Mouse (Mus musculus) v-Abl transformed pro-B cells (cell line): ENCODE data around the gene Ercc5.

ENCODE experiments used
- in situ Hi-C, 2 experiments: fragments of 400-800 bp; cut with MboI; formaldehyde crosslinking; loops; one replicate each; pipeline ENCODE4 v1.15.1; 2025; ENCODE audit not compliant: unreplicated experiment in 2 of 2

The Ercc5 gene

GRCm38 (mm10) chr1:44147563-44148381 is at the start of gene Ercc5:
Gene Ercc5, plus strand, starts transcription at chr1:44147744.
- in situ Hi-C loops = no loop called here

- in situ Hi-C loops = no loop called here
Measured at GRCm38 (mm10) chr1:44101448-44102225, 45.9 kb upstream of the Ercc5 start.

- in situ Hi-C loops = no loop called here
Measured at GRCm38 (mm10) chr1:44102259-44102717, 45.3 kb upstream of the Ercc5 start, which contains the start of gene Tex30. Gene Tex30, minus strand, starts transcription at chr1:44102441.

GRCm38 (mm10) chr1:44102939-44103338 is 44.6 kb upstream of the Ercc5 start:
- in situ Hi-C loops = no loop called here

GRCm38 (mm10) chr1:44117571-44117970 is 30.0 kb upstream of the Ercc5 start:
- in situ Hi-C loops = loop anchor here in 1 of 2 experiments (5.0 kb wide), 1 partner anchor 40 kb away; no protein-coding TSS in a partner anchor

GRCm38 (mm10) chr1:44118239-44119054 is 29.1 kb upstream of the Ercc5 start, which contains the start of the genes Kdelc1 and Bivm:
Gene Kdelc1, minus strand, starts transcription at chr1:44118808.
Gene Bivm, plus strand, starts transcription at chr1:44118957.
- in situ Hi-C loops = loop anchor here in 1 of 2 experiments (5.0 kb wide), 1 partner anchor 39 kb away; no protein-coding TSS in a partner anchor

GRCm38 (mm10) chr1:44119201-44120073 is 28.1 kb upstream of the Ercc5 start:
- in situ Hi-C loops = loop anchor here in 1 of 2 experiments (5.0 kb wide), 1 partner anchor 38 kb away; no protein-coding TSS in a partner anchor

GRCm38 (mm10) chr1:44120074-44120406 is 27.5 kb upstream of the Ercc5 start:
- in situ Hi-C loops = no loop called here

- in situ Hi-C loops = no loop called here
Measured at GRCm38 (mm10) chr1:44122256-44122655, 25.3 kb upstream of the Ercc5 start.

- in situ Hi-C loops = no loop called here
Measured at GRCm38 (mm10) chr1:44125590-44125989, 22.0 kb upstream of the Ercc5 start.

- in situ Hi-C loops = no loop called here
Measured at GRCm38 (mm10) chr1:44129929-44130581, 17.5 kb upstream of the Ercc5 start.

- in situ Hi-C loops = no loop called here
Measured at GRCm38 (mm10) chr1:44140232-44140631, 7.3 kb upstream of the Ercc5 start.

GRCm38 (mm10) chr1:44142747-44143146 is 4.8 kb upstream of the Ercc5 start:
- in situ Hi-C loops = no loop called here

- in situ Hi-C loops = no loop called here
Measured at GRCm38 (mm10) chr1:44148706-44149105, 1.2 kb downstream of the Ercc5 start.

GRCm38 (mm10) chr1:44155287-44155686 is 7.7 kb downstream of the Ercc5 start:
- in situ Hi-C loops = loop anchor here in 1 of 2 experiments (5.0 to 25.0 kb wide), 2 partner anchors 38 to 93 kb away; partner anchors contain the start of genes Bivm, Gm8251 and Kdelc1

GRCm38 (mm10) chr1:44158317-44158716 is 10.8 kb downstream of the Ercc5 start:
- in situ Hi-C loops = loop anchor here in 1 of 2 experiments (5.0 to 25.0 kb wide), 2 partner anchors 41 to 96 kb away; partner anchors contain the start of genes Bivm, Gm8251 and Kdelc1

GRCm38 (mm10) chr1:44161818-44162217 is 14.3 kb downstream of the Ercc5 start:
- in situ Hi-C loops = loop anchor here in 1 of 2 experiments (25.0 kb wide), 1 partner anchor 100 kb away; the partner anchor contains the start of gene Gm8251

GRCm38 (mm10) chr1:44162389-44162788 is 14.8 kb downstream of the Ercc5 start:
- in situ Hi-C loops = loop anchor here in 1 of 2 experiments (25.0 kb wide), 1 partner anchor 100 kb away; the partner anchor contains the start of gene Gm8251
